Mouse (Mus musculus): ENCODE measurements at regions not wholly inside any gene's neighbourhood (a gene's known extent, or its start where the extent isn't known, plus 50 kb on each side); places are given as distances from the start of the nearest gene placed in this dataset.
A peak's percentile ranks its signal among the peaks of the same experiment; 100 is the strongest.
"Not testable (repeated sequence)": the region's sequence is repeated elsewhere in the genome, so short reads cannot be mapped to it uniquely, and the experiment has no call there.

GRCm38 (mm10) chr8:78068087-78068910 is 144.8 kb upstream of the Ttc29 start:
- no peak for DNase-seq (ENCODE audit: low spot score)

GRCm38 (mm10) chr8:78073821-78074220 is 139.3 kb upstream of the Ttc29 start:
- DNase-seq (ENCODE audit: low spot score) = no peak

DNA sequence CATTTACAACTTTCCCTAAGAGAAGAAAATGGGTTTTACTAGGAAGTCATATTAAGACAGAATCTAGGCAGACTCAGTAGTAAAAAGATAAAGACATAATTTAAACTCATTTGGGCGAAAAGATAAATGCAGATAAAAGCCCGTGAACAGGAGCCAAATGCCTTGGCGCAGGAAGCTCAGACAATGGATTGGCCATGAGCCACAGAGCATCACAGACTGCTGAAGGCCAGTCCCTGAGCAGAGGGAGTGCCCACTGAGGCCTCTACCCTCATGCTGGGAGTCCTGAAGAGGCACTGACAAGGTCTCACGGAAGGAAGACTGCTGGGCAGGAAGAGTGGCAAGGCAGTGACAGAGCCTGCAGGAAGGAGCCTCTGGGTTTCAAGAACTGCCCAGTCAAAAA is 136.0 kb upstream of the Ttc29 start:
- DNase-seq (ENCODE audit: low spot score) = no peak

DNA sequence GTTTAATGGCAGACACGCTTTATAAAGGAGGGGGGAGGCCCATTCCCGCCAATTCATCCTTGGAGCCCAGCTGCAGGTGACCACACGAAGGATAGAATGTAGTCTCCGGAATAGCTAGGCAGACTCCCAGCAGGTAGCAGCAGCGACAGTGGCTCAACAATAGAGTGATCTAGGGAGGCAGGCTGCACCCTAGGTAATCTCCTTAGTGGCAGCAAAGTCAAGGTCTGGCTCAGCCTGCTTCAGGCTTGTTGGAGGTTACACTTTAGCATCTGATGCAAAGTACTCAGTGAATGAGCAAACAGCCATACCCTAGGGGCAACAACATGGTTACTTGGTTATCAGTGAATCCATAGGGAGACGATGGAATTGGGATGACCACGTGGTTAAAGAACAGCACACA is 131.7 kb upstream of the Ttc29 start:
- not testable (repeated sequence) for DNase-seq (ENCODE audit: low spot score)

DNA sequence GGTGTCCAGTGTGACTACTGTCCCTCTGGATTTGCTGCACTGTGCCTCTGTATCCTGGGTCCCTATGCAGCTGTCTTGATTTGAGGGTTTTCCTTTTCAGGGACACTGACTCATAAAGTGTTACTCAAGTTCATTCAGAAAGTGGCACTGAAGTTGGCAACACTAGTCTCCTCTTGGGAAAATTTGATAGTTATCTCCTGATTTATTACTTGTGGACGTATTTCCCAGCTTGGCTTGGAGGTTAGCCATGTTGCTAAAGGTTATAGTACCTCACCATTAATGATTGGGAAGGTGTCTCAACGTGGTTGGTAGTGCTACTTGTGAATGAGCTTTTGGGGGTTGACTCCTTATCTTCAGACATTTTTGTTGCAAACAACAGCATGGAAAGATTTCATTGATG is 130.1 kb upstream of the Ttc29 start:
- no peak for DNase-seq (ENCODE audit: low spot score)

DNA sequence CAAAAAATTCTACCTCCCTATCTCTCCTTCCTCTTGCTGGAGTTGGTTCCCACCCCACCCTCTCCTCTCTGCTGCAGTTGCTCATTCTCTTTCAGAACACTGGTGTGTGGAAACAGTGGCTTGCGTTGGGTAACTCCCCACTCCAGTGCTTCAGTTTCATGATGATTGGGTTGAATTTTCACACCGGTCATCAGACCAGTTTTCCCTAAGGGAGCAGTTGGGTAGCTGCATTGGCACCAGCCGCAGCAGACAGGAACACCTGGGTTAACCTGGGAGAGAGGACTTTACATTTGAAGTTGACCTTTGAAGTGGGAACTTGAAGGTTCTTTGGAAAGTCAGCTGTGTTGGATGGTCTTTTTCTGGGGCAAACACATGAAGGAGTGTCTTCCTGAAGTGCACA is 126.7 kb upstream of the Ttc29 start:
- no peak for DNase-seq (ENCODE audit: low spot score)

GRCm38 (mm10) chr8:78090382-78091122 is 122.5 kb upstream of the Ttc29 start:
- DNase-seq (ENCODE audit: low spot score) = no peak

GRCm38 (mm10) chr8:78096383-78096782 is 116.7 kb upstream of the Ttc29 start:
- no peak for DNase-seq (ENCODE audit: low spot score)

DNA sequence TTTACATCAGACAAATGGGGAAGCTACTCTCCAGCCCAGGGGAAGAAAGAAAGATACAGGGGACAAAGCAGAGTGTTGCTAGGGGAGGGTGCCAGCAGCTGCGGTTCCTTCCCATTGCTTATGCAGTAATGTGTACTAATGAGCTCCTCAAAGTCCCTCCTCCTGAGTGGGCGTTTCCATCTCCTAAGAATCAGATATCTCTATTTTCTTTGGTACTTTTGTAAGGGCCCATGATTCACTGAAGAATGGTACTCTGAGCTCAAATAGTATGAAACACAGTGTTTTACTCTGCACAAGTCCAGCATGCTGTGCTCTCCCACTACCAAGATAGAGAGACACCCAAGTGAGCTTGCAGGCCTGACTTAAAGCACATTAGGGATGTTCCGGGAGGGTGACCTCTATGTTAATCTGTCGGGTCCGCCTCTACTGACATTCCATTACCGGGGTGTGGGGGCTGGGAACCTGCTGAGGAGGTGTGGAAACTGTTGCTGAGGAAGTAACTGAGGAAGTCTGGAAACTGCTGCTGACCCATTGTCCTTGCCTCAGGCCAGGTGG is 114.8 kb upstream of the Ttc29 start:
- no peak for DNase-seq (ENCODE audit: low spot score)

GRCm38 (mm10) chr8:78099091-78099490 is 114.0 kb upstream of the Ttc29 start:
- DNase-seq (ENCODE audit: low spot score) = no peak

DNA sequence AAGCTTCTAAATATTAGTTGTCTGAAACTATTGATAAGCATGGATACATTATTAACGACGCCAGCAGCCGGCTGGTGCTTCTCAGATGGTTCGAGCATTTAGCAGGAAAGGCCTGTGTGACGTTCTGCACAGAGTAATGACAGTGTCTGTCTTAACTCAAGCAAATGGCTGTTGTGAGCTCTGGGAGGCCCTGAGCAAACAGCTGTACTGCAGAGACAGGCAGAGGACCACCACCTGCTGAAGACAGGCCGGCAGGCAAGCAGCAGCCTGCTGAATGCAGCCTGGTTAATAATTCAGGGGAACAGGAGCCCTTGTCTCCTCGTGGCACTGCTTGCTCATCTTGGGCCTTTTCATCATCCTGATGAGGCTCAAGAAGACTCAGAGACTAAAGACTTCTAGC is 105.8 kb upstream of the Ttc29 start:
- DNase-seq (ENCODE audit: low spot score) = no peak

GRCm38 (mm10) chr8:78110003-78110649 is 103.0 kb upstream of the Ttc29 start:
- no peak for DNase-seq (ENCODE audit: low spot score)

DNA sequence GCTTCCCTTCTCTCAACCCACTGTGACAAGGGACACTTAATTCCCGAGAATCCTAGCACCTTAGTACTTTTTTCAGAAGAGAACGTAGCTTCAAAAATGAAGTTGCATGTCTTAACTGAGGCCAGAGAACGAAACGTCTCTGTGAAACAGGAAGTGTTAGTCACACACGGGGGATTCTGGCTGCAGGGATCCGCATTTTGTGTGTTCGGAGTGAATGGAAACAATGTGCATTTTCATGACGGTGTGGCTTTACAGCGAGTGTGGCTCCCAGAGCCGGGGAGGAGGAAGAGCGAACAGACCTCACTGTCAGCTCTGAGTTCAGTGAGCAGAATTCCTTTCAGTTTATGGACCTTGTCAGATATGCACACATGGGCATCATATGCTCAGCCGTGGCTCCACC is 100.0 kb upstream of the Ttc29 start:
- no peak for DNase-seq (ENCODE audit: low spot score)

DNA sequence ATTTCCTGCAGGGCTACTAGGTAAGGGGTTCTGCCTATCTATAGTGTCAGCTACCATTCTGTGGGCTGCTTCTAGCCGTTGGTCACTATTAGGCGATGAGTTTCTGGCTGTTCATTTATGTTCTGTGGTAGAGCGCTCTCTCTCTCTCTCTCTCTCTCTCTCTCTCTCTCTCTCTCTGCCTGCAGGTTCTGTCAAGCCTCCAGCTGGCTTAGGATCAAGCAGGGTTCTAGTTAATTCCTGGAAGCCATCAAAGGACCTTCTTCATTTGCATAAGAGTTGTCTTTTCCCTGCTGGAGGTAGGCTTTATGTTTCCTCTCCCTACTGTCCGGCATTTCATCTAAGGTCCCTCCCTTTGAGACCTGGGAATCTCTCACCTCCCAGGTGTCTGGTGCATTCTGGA is 98.6 kb upstream of the Ttc29 start:
- DNase-seq (ENCODE audit: low spot score) = no peak

DNA sequence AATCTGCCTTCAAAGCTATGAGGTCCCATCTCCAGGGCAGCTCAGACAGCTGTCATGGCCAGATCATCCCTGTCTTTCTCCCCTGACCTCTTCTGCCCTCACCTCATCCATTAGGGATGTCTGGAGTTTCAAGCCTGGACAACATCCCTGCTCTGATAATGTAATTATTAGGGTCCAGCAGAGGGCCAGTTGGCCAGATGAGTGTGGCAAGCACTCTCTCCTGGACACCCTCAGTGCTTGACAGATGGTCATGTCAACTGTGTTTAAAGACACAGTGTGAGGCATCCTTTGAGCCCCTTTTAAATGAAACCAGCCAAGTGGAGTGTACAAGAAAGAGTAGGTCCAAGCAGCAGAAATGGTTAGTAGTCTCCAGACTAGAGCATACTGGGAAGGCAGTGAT is 95.9 kb upstream of the Ttc29 start:
- no peak for DNase-seq (ENCODE audit: low spot score)

- no peak for DNase-seq (ENCODE audit: low spot score)
Observed at GRCm38 (mm10) chr8:78118493-78118892, 94.6 kb upstream of the Ttc29 start.

- peak; percentile 4 for DNase-seq (ENCODE audit: low spot score)
Observed at GRCm38 (mm10) chr8:78119682-78120081, 93.4 kb upstream of the Ttc29 start.

- no peak for DNase-seq (ENCODE audit: low spot score)
Observed at GRCm38 (mm10) chr8:78124248-78124647, 88.8 kb upstream of the Ttc29 start.

DNA sequence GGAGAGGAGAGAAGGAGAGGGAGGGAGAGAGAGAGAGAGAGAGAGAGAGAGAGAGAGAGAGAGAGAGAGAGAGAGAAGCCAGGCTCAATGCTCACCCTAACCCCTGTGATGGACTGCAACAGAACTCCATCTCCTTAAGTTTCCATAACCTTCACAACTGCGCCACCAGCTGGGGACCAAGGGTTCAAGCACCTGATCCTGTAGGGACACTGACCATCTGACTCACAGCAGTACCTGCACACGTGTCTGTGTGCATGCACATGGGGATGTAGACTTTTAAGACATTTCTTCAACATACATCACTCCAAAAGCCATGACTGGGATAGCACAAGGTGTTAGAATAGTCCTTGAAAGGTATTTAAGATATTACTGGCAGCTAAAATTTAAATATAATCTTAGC is 85.2 kb upstream of the Ttc29 start:
- no peak for DNase-seq (ENCODE audit: low spot score)

DNA sequence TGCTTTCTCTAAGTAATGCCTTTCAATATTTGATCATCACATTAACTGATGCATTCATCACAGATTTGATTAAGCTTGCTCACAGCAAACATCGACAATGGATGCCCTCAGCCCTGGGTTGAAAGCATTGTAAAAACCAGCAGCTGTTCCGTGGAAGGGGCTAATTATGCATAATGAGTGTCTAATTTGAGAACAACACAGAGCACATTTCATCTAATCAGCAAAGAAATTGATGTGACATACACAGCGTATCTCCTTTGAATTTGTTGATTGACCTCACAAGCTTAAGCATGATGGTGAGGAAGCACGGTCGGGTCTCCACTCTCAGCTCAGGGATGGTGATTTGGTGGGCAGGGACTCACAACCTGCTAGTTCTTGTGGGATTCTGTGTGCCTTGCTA is 84.0 kb upstream of the Ttc29 start:
- DNase-seq (ENCODE audit: low spot score) = no peak

- DNase-seq (ENCODE audit: low spot score) = not testable (repeated sequence)
Observed at GRCm38 (mm10) chr8:78139514-78139913, 73.6 kb upstream of the Ttc29 start.

- DNase-seq (ENCODE audit: low spot score) = no peak
Observed at GRCm38 (mm10) chr8:78147170-78147569, 65.9 kb upstream of the Ttc29 start.

- no peak for DNase-seq (ENCODE audit: low spot score)
Observed at GRCm38 (mm10) chr8:78148006-78148405, 65.1 kb upstream of the Ttc29 start.
